Mouse (Mus musculus) spleen, embryonic (tissue): ENCODE data around the gene Treh.

Experiments
- CTCF ChIA-PET: fragments of 350-600 bp; sonication (Branson Sonifier 250); formaldehyde crosslinking; loops from one replicate; lab custom pipeline; 2022; lab: Charles Lee

The Treh gene

GRCm38 (mm10) chr9:44672291-44672865 is 655 bp upstream of the Treh start:
- CTCF ChIA-PET, result no interaction called here

GRCm38 (mm10) chr9:44678288-44678871 is 5.3 kb downstream of the Treh start:
- CTCF ChIA-PET, result no interaction called here

- CTCF ChIA-PET, result interaction anchor here (0.5 kb wide), 1 partner anchor 181 kb away, joined by 3 read pairs; no protein-coding TSS in a partner anchor
Measured at GRCm38 (mm10) chr9:44679565-44679964, 6.5 kb downstream of the Treh start.

- CTCF ChIA-PET, result no interaction called here
Measured at GRCm38 (mm10) chr9:44683046-44683445, 10.0 kb downstream of the Treh start.

GRCm38 (mm10) chr9:44685346-44686330 is 12.6 kb downstream of the Treh start:
- CTCF ChIA-PET, result interaction anchor here (0.6 to 1.0 kb wide), 3 partner anchors 26 to 291 kb away, joined by 3 to 7 read pairs (median 4); no protein-coding TSS in a partner anchor

GRCm38 (mm10) chr9:44686638-44687037 is 13.6 kb downstream of the Treh start:
- CTCF ChIA-PET, result interaction anchor here (0.7 kb wide), 1 partner anchor 292 kb away, joined by 4 read pairs; no protein-coding TSS in a partner anchor

- CTCF ChIA-PET, result no interaction called here
Measured at GRCm38 (mm10) chr9:44688013-44688412, 15.0 kb downstream of the Treh start.

GRCm38 (mm10) chr9:44690641-44691040 is 17.6 kb downstream of the Treh start:
- CTCF ChIA-PET, result interaction anchor here (0.6 to 0.7 kb wide), 2 partner anchors 169 to 229 kb away, joined by 4 to 5 read pairs; no protein-coding TSS in a partner anchor

GRCm38 (mm10) chr9:44691671-44692520 is 18.9 kb downstream of the Treh start:
- CTCF ChIA-PET, result no interaction called here

GRCm38 (mm10) chr9:44693071-44693470 is 20.0 kb downstream of the Treh start:
- CTCF ChIA-PET, result interaction anchor here (0.5 kb wide), 1 partner anchor 216 kb away, joined by 6 read pairs; no protein-coding TSS in a partner anchor

- CTCF ChIA-PET, result no interaction called here
Measured at GRCm38 (mm10) chr9:44697866-44698265, 24.8 kb downstream of the Treh start.

GRCm38 (mm10) chr9:44699196-44699595 is 26.2 kb downstream of the Treh start:
- CTCF ChIA-PET, result no interaction called here

- CTCF ChIA-PET, result no interaction called here
Measured at GRCm38 (mm10) chr9:44699730-44700129, 26.7 kb downstream of the Treh start.

GRCm38 (mm10) chr9:44707749-44708428 is 34.9 kb downstream of the Treh start:
- CTCF ChIA-PET, result interaction anchor here (0.6 to 1.4 kb wide), 2 partner anchors 10 to 53 kb away, joined by 3 to 13 read pairs; no protein-coding TSS in a partner anchor

GRCm38 (mm10) chr9:44708429-44708765 is 35.4 kb downstream of the Treh start:
- CTCF ChIA-PET, result interaction anchor here (0.6 to 1.4 kb wide), 2 partner anchors 10 to 53 kb away, joined by 3 to 13 read pairs; no protein-coding TSS in a partner anchor

- CTCF ChIA-PET, result interaction anchor here (0.6 kb wide), 1 partner anchor 9 kb away, joined by 13 read pairs; no protein-coding TSS in a partner anchor
Measured at GRCm38 (mm10) chr9:44708925-44709324, 35.9 kb downstream of the Treh start.

GRCm38 (mm10) chr9:44709600-44709999 is 36.6 kb downstream of the Treh start:
- CTCF ChIA-PET, result interaction anchor here (0.6 to 0.7 kb wide), 2 partner anchors 205 to 361 kb away, joined by 3 read pairs; no protein-coding TSS in a partner anchor

GRCm38 (mm10) chr9:44710213-44710612 is 37.2 kb downstream of the Treh start:
- CTCF ChIA-PET, result interaction anchor here (0.6 to 0.7 kb wide), 3 partner anchors 85 to 362 kb away, joined by 3 to 4 read pairs (median 3); no protein-coding TSS in a partner anchor

- CTCF ChIA-PET, result no interaction called here
Measured at GRCm38 (mm10) chr9:44711602-44712001, 38.6 kb downstream of the Treh start.

GRCm38 (mm10) chr9:44713080-44713479 is 40.0 kb downstream of the Treh start:
- CTCF ChIA-PET, result no interaction called here
